Mouse (Mus musculus) thymus, postnatal 36 days (tissue): Measurements from ENCODE around the gene Itga2.
A peak's percentile ranks its signal among the peaks of the same experiment; 100 is the strongest.

ENCODE experiments used
- DNase-seq, 2 experiments: peaks; one replicate each; pipeline ENCODE4 v3.0.0; 2022; ENCODE audit warnings: mixed read lengths in 2 of 2

Gene Itga2

DNA sequence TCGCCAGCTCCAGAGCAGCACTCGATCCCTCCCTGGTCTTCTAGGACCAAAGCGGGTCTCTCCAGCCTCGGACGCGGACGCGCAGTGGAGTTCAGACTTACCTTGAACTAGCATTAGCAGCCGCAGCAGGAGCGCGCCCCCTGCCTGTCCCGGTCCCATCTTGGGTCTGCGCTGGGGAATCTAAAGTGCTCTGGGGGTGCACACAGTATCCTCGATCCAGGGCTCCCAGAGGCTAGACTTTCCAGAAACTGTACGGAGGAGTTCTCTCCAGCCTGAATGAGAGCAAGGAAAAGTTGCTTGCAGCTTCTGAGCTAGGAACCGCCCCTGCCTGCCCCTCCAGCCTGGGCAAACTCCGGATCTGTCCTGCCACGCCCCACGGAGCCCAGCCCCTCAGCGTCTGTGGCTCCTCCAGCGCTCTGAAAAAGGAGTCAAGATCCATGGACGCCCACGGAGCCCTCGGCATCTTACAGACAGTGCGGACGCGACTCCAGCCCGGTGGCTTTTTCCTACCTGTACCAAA lies at the start of gene Itga2:
Gene Itga2 (minus strand): TSS at position 326 of the 520 bp plus-strand sequence.
- DNase-seq, result peak; percentile 60 to 62

DNA sequence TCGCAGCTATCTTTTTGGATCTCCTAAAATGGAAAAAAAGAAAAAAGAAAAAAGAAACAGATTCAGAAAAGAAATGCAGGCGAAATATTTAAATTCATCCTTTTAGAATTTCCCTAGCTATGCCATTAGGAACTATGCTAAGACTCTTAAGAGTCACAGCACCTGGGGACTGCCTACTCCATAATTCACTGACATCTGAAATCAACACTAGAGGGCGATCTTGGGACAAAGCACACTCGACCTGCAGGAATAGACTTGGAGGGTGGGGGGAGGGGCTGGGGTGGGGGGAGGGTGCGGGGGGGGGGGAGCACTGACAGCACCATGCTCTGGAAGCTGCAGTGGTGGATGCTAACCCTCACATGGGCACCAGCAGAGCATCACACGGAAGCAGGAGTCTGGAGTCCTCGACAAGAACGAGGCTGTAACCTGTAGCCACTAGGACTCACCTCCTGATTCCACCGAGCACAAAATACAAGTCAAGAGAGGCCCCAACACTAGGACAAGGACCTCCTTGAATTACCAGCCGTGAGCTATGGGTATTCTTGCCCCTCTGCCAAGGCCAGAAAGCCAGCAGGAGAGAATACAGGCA lies 49.0 kb upstream of the Itga2 start:
- no peak for DNase-seq

DNA sequence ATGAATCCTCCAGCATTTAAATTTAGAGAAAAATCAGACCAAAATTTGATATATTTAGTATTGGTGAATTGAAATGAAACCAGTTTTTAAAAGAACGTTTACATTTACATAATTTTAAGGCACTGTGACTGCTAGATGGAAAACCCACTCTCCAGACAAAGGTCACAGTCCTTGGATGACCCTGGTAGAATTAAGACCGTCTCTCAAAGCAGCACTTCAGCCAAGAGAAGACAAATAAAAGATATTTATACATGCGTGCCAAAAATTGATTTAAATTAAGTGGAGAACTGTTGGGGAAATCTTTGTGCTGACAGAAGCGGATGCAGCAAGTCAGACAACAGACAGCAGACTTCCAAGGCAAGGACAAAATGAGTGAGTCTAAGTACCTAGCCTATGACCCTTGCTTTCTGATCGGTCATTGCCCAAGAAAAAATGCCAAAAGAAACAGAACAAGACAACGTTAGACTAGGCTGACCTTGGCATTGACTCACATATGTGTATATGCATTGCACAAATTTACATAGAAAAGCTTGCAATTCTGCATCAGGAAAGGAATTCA lies 42.7 kb upstream of the Itga2 start:
- no peak for DNase-seq

DNA sequence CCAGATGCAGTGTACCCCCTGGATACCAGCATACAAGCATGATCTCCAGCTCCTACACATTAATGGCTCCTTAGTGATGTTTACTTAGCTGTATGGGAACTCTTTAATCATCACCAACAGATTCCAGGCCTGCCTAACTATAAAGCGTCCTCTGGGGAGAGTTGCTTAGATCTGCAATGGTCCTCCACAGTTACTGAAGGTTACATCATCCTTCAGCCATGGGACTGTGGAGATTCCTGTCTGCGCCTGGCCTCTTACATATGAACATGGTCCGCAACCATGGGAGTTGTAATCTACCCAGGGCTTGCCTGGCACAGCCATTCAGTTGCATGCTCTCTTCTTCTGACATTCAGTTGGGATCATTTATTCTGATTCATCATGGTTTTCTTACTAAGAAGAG lies 40.0 kb upstream of the Itga2 start:
- no peak for DNase-seq

DNA sequence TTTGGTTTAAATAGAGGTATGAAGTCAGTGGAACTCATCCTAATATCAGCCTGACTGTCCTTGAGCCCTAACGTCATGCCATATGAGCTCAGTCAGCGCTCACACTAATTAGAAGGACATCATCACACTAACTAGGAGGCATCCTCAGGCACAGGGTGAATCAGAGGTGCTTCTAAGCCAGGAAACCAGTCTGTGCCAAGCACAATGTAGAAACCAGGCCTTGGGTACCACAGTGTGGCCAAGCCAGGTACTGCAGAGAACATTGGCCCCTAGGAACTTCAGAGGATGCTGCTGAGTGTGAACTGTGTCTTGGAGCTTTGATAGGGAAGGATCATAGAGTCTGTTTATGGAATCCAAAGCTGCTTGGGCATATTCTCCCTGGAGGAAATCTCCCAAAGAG lies 32.3 kb upstream of the Itga2 start:
- peak; percentile 60 to 65 for DNase-seq

DNA sequence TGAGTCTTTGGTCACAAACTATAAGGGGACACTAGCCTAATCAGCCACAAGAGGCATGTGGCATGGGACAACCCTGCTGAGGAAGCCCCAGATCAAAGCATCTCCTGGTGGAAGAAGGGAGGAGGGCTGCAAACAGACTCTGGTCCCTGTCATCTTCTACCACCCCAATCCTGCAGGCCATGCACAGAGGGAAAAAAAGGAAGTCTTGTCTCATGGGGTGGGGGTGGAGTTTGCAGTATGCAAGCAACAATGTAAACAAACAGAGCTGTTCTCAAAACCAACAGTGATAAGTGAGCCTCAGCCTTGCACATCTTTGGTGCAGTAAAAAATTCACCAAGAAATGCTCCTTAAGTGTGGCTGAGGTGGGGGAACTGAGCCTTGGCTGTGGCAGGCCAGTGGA lies 22.6 kb upstream of the Itga2 start:
- DNase-seq, result no peak

DNA sequence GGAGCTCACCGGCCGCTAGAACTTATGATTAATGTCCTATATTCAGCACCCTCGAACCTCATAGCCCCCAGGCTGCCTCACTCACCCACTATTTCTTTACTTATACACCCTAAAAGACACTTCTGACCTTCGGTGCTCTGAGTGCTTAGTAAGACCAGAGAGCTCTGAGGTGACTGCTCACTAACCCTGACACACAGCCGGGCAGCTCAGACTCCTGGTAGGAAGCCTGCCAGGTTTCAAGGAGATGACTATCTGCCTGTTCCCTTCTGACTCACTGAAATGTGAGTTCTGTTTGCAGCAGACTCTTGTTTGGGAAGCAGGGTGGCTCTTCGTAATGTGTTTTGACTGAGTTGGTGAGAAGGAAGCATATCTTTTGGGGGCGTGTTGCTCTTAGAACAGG lies 1.6 kb upstream of the Itga2 start:
- DNase-seq, result no peak

DNA sequence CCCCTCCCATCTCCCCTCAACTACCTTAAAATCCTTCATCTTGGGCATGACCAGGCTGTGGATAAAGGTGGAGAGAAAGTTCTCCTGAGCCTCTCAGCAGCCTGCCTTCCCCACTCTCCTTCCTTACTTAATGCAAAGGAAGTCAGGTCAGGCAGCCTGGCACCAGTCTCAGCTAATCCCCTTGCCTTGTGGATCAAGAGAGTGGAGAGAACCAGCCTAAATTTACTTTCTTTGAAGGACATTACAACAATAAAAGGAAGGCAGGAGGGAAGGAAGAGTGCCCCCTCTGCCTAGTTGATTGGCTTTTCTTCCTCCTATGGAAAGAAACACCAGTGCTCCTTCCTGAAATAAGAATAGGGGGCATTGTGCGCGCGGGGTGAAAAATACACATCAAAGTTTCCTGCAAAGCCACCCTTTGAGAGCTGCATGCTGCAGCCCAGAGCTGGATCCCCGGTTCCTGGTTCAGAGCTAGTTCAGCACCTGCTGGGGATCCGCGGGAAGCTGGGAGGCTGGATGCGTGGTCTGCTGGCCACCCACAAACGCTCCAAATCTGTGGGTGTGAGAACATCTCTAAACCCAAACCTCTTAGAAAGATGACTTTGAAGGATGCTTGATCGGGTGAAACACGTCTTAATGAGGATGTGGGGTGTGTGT lies 777 bp downstream of the Itga2 start:
- DNase-seq, result peak in 1 of 2 experiments; percentile 5

DNA sequence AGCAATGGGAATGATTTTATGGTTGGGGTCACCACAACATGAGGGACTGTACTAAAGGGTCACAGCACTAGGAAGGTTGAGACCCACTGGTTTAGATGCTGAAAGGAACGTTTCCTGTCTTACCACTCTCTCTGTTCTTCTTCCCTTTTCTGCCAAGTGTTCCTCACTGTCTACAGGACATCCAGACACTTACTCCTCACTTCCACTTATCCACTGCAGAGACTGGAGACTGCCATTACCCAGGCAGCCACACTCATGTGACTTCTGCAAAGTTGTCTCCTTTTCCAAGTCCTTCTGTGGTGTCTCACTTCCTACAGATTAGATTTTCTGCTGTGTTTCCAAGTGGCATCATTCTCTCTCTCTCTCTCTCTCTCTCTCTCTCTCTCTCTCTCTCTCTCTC lies 7.1 kb downstream of the Itga2 start:
- no peak for DNase-seq

DNA sequence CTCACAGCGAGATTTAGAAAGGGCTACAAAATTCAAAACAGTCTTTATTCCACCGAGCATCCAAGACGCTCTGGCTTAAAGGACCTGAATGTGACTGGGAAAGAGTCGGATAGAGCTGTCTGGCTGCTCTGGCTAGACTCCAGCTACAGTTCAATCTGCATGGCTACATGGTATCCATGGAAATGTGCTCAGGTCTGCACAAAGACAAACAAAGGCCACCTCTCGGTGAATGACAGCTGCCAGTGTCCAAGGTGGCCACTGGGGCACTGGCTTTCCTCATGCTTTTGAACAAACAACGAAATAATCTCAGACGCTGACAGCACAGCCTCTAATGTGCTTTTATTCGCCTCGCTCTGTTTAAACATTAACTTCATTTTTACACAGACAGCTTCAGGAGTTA lies 8.6 kb downstream of the Itga2 start:
- no peak for DNase-seq

DNA sequence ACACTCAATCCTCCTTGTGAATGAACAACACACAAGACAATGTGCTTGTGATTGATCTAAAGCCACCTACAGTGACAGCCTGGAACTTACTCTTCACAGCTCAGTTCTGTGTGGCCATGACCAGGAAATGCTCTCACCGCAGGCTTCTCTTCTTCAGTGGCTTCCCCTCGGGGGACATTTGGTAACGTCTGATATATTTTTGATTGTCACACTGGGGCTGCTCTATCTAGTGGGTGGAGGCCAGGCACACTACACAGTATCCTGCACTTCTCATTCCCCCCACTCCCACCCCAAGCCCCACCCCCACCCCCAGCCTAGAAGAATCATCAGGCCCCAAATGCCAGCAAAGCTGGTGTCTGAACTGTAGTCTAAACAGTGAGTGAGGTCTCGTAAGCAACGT lies 16.1 kb downstream of the Itga2 start:
- DNase-seq, result peak in 1 of 2 experiments; percentile 6

DNA sequence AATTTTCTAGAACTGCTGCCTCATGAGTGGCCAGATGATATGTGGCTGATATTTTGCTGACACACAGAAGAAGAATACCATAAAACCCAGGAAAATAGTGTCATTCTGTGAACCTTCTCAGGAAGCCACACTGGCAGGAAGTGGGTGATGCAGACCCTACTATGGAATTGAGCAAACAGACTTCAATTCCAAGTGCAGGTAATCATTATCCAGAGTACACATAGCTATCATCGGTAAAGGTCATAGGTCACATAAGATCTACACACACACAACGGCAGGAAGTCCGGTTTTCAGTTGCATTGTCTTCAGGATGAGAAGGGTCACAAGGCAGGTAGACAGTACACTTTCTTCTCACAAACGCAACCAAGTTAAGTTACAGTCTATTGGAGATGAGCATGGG lies 16.9 kb downstream of the Itga2 start:
- no peak for DNase-seq

DNA sequence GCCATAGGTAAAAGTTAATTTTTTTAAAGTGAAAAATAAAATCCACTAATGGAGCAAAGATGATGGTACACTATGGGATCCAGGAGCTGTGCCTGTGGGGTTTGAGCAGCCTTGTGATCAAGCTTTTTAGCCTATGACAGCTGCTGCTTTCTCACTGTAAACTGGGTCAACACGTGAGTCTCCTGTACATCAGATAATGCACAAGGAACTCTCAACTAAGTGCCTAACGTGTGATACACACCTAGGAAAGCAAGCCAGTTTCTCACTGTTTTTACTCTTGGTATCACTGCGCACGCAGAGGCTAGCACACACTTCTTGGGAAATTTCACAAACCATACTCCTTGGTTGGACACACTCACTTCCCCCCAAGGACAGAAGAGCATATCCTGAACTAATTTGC lies 17.3 kb downstream of the Itga2 start:
- DNase-seq, result no peak

DNA sequence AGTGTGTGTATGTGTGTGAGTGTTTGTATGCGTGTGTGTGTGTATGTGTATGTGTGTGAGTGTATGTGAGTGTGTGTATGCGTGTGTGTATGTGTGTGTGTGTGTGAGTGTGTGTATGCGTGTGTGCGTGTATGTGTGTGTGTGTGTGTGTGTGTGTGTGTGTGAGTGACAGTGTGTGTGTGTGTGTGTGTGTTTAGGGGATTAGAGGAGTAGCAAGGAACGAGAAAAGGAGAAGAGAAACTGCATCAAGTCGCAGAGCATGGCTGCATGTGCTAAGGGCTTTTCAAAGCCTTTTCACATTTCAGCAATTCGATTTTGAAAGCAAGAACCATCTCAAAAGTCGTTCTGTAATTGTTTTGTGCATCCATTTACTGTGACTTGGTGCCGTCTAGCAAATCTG lies 21.3 kb downstream of the Itga2 start:
- DNase-seq, result no peak

DNA sequence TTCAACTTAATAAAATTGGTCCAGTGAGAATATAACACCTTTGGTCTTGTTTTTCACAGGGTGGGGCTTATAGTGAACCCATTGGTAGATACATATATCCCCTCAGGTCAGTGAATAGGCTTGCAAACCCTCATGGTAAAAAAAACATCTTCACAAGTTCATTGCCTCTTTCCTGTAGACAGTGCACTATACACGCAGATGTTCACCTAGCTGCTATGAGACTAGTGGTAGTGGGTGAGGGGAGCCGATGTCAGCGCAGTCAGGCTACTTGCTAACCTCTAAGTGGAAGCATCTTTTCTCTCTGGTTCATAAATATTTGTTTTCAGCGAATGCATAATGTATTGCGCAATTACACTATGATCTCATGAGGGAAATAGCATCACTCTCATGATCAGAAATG lies 22.4 kb downstream of the Itga2 start:
- no peak for DNase-seq

DNA sequence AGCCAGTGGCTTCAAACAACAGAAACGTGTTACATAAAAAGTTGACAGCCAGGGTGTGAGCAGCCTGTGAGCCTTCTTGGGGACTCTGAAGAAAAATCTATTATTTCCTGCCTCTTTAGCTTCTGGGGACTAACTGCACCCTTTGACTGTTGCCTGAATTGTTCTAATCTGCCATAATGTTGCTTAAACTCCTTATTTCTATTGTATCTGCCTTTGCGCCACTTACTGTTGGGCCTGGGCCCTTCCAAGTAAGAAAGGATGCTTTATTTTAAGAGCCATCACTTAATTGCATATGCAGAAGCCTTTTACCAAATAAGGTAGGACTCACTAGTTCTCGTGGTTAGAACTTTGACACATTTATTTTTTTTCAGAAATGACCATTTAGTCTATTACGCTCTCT lies 24.0 kb downstream of the Itga2 start:
- DNase-seq, result no peak

DNA sequence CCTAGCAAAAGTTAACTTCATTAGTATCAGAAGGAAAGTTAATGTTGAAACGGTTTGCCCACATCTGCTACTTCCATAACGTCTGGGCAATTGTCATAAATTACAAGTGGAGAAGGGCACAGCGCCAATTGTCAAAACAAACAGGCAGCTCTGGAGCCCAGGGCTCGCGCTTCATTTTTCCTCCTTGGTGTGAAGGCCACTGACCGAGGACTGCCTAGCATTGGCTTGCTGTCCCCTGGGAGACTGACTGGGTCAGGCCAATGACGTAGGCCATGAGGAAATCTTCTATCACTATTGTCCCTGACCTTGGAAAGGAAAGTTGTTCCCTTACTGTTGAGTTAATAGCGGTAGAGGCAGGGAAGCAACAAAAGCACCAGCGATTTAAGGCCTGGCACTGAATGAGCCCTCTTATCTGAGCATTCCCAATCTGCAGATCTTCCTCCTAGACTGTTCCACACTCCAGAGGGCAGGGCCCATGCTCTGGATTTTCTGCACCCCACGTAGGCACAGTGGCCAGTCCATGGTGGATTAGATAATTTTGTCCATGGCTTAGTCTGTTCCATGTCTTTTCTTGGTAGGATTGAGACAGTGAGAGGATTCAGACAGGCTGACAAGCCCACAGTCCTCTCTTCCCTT lies 35.0 kb downstream of the Itga2 start:
- no peak for DNase-seq

DNA sequence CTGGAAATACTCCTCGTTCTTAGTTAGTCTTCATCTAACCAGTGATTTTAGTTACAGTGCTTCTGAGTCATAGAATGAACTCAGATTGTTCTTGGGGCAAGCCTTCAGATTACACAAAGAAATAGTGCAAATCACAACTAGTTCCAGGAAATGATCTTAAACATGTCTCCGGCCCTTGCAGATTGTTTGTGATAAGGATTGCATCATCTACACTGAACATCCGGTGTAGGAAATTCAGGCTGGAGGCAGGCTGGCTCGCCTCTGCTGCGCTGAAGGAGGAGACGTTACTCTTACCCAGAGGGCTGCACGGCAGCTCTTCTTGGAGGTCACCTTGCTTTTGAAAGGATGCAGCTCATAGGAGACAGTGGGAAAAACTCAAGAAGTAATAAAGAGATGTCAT lies 36.0 kb downstream of the Itga2 start:
- peak; percentile 10 to 27 for DNase-seq

DNA sequence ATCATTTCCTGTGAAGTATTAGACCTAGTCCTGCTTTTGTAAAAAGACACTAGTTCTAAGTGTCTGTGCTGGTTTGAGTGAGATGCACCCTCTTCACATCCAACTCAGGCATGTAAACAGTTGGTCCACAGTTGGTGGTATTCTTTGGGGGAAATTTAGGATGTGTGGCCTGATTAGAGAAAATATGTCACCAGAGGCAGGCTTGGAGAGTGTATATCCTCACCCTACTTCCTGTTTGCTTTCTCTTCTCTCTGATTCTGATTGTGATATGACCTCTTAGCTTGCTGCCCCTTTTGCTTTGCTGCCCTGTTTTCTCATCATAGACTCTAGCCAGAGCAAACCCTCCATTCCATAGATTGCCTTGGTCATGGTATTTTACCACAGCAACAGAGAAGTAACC lies 37.2 kb downstream of the Itga2 start:
- no peak for DNase-seq

DNA sequence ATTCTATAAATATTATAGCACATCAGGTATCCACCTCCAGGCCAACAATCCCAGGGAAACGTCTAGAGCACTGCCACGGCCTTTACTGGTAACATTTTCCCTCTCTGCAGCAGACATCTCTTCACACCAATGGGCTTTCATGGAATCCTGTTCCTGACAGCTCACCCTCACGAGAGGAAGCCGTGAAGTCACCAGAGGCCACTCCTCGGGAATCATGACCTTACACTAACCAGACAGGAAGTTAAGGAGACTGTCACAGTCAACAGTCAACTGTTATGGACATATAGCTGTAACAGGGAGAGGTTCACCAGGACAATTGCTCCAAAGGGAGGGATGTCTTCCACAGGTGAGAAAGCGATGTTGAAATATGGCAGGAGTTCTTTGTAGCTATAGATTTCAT lies 40.2 kb downstream of the Itga2 start:
- no peak for DNase-seq

DNA sequence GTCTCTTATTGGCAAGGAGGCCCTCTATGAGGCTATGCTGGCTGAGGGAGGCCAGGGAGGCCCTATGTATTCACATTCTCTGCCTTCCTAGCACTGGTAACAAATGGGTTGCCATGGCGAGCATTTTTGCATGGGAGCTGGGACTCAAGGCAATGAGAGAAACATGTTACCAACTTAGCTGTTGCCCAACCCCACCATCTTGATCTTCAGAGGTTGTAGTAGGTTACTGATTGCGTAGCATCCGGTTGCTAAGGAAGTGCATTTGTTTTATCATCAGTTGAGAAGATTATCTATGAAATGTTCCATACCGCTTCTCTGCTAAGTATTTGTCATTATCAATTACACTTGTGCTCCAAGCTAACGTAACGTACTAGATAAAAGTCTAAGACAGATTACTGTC lies 44.2 kb downstream of the Itga2 start:
- DNase-seq, result no peak

DNA sequence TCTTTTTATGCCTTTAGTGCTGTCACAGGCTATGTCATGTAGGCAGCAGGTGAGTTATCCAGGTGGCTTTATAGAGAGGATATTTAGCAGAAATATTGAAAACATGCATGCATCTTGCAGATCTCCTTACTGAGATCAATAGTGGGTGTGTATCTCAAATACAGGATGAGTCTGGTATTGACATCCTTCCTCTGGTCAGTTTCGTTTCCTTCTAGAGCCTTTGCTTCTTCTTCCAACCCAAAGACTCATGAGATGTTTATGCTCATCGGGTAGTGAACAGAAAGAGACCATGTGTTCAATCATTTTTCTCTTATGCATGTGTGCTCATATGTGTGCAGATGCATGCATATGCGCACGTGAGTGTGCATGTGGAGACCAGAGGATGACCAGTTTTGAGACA lies 44.6 kb downstream of the Itga2 start:
- no peak for DNase-seq

DNA sequence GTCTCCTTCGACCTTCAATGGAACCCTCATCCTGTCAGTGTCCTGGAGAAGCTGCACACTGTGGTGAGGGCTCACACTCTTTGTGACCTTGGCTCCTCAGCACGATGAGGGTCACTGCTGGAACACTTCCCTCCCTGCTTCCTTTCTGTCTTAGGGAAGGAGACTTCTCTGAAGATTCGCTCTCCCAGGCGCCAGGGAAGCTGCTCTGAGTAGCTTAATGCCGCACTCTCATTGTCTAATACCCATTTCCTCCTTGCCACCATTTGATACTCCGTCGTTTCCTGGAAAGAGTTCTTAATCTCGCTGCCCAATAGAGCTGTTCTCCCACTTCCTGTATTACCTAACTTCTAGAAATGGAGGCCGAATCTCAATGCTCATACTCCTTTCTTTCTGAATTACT lies 46.7 kb downstream of the Itga2 start:
- DNase-seq, result no peak

DNA sequence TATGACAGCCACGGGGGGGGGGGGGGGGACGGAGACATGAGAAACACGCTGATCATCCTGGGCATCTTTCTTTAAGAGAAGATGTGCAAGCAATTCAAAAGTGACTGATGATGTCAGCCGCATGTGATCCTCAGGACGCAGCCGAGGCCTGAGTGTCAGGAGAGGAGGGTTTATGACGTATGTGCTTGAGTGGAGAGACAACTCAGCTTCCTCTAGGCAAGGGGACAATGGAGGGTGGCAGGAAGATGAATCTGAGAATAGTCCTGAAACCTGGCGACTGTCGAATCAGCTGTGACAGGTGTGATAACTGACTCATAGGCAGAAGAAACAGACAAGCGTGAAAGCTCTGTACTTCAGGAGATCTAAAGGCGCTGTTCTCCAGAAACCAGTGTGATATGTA lies 53.2 kb downstream of the Itga2 start:
- DNase-seq, result no peak
